Mouse (Mus musculus): ENCODE measurements around the gene Urah.

The Urah gene

DNA sequence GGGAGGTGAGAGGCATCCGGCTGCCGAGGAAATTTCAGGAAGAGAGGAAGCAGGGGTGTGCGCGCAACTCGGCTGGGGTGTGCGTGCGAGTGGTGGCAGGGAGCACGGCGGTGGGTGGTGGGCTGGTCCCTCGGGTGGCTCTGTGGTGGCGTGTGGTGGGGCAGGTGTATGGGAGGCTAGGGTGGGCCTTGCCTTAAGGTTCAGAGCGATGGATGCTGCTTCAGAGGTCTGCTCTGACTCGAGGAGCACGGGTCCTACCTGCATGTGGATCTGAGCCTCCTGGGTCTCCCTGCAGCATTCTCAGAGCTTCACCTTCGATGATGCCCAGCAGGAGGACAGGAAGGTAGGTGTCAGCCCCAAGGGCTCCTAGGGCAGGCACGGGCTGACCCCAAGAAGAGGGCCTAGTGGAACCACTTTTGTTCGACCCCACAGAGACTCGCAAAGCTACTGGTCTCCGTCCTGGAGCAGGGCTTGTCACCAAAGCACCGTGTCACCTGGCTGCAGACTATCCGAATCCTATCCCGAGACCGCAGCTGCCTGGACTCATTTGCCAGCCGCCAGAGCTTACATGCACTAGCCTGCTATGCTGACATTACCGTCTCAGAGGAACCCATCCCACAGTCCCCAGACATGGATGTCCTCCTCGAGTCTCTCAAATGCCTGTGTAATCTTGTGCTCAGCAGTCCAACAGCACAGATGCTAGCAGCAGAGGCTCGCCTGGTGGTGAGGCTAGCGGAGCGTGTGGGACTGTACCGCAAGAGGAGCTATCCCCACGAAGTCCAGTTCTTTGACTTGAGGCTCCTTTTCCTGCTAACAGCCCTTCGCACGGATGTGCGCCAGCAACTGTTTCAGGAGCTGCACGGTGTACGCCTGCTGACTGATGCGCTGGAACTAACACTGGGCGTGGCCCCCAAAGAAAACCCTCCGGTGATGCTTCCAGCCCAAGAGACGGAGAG is 23.0 kb downstream of the Urah start, which contains the start of gene Bet1l:
TSS of gene Bet1l (minus strand) at position 28 of the 956 bp plus-strand sequence.
- in situ Hi-C loops (cut with MboI; ENCODE audit: unreplicated experiment in 2 of 2), result loop anchor here in 1 of 2 experiments (25.0 kb wide), 1 partner anchor 1446 kb away; no protein-coding TSS in a partner anchor

DNA sequence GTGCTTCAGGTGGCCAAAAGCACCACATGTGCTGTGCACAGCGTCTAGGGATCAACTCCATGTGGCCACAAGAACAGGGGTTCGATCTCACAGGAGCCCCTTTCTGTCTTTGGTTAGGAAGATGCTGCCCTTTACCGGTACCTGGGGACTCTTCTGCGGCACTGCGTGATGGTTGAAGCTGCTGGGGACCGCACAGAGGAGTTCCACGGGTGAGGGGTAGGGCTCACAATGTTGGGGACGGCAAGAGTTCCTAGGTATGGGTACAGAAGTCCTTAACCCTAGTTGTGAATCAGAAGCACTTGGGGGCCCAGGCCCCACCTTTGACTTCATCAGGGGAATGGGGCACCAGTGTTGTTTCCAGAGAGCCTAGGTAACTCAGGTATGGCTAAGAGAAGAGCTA is 23.9 kb downstream of the Urah start:
- in situ Hi-C loops (cut with MboI; ENCODE audit: unreplicated experiment in 2 of 2), result loop anchor here in 1 of 2 experiments (25.0 kb wide), 1 partner anchor 1446 kb away; no protein-coding TSS in a partner anchor

DNA sequence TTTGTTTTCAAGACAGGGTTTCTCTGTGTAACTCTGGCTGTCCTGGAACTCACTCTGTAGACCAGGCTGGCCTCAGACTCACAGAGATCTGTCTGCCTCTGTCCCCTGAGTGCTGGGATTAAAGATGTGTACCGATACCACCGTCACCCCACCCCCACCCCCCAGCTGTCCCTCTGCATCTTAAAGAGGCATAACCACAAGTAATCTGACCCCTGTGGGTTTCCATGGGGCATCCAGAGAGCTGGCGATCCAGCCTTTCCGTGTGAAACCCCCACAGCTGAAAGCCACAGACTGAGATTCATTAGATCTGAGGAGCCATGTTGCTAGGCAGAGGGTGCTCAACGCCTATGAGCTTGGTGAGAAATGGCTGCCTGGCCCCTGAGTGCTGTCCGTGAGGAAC is 25.2 kb downstream of the Urah start:
- in situ Hi-C loops (cut with MboI; ENCODE audit: unreplicated experiment in 2 of 2), result loop anchor here in 1 of 2 experiments (25.0 kb wide), 1 partner anchor 1448 kb away; no protein-coding TSS in a partner anchor

DNA sequence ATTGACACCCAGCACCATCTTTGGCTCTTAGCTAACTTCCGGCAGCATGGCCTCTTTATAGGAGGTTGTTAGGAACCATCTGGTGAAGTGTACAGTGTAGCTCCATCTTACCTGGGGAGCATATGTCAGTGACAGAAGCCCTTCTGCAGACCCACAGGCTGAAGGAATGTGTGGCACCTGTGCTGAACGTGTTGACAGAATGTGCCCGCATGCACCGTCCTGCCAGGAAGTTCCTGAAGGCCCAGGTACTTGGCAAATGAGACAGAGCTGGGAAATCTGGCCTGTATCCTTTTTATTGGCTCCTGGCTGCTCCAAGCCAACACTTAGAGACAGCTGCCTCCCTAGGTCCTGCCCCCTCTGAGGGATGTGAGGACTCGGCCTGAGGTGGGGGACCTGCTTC is 25.9 kb downstream of the Urah start:
- in situ Hi-C loops (cut with MboI; ENCODE audit: unreplicated experiment in 2 of 2), result loop anchor here in 1 of 2 experiments (25.0 kb wide), 1 partner anchor 1448 kb away; no protein-coding TSS in a partner anchor

DNA sequence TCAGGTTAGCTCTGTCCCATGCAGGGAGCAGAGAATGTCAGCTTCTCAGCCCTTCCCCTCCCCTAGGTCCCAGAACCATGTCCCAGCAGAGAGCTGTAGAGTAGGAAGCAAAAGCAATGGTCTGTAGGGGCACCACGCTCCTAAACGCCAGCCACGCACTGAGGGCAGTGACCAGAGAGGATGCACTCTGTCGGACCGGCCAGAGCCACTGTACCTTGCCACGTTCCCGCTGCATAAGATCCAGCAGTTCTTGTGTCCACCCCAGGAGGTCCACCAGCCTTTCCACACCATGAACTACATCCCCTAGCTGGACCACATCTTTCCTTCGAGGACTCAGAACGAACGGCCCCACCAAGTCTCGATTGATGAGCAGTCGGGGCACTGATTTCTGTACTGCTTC is 29.9 kb downstream of the Urah start:
- in situ Hi-C loops (cut with MboI; ENCODE audit: unreplicated experiment in 2 of 2), result loop anchor here in 1 of 2 experiments (25.0 kb wide), 1 partner anchor 1452 kb away; no protein-coding TSS in a partner anchor

DNA sequence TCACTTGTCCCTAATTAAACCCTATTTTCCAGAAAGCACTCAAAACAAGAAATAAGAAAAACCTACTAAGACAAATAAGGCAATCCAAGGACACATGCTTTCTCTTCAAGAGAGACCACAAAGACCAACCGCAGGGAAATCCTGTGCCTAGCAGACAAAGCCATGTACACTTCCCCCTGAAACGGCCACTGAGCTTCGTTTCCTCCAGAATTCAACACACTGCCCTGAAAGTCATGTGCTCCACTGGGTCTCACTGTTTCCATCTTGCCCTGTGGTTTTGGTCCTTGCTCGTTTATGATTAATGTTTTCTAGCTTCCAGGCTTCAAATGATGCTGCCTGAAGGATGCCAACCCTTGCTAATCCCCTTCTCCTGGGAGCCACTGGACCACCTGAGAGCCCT is 39.4 kb downstream of the Urah start:
- in situ Hi-C loops (cut with MboI; ENCODE audit: unreplicated experiment in 2 of 2), result loop anchor here in 1 of 2 experiments (10.0 to 25.0 kb wide), 2 partner anchors 581 to 1462 kb away; partner anchors contain the start of gene Pnpla2

DNA sequence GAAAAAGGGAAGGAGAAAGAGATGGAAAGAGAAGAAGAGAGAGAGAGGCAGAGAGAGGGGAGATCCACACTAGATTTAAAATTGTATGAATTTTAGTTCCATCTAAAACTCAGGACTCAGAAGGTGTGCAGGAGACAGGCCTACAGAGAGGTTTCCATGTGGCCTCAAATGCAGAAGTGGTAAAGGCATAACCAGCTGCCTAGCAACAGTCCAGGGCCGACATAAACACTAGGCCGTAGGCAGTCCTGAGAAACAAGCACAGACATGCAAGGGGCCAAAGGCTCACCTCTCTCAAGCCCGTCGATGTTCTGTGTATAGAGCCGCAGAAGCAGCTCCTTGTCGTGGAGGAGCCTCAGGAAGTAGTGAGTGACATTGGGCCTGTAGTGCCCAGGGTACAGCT is 42.5 kb downstream of the Urah start:
- in situ Hi-C loops (cut with MboI; ENCODE audit: unreplicated experiment in 2 of 2), result loop anchor here in 1 of 2 experiments (10.0 to 25.0 kb wide), 2 partner anchors 577 to 1965 kb away; partner anchors contain the start of genes Bnip3 and Pnpla2

DNA sequence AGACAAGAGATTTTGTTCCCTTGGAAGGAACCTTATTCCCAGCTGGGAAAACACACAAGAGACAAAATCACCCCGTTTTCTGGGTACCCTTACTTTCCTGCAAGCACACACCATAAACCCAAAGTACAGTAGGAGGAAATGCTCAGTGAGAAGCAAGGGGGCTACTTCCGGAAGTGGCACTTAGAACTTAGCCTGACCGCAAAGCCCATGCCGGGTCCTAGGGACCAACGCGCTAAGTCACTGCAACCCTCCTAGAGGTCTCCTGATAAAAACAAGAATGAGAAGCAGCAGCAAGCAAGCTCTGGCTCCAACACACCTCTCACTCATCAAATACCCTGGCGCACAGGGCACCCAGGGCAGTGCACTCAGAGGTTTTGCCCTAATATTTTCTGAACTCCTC is 44.5 kb downstream of the Urah start:
- in situ Hi-C loops (cut with MboI; ENCODE audit: unreplicated experiment in 2 of 2), result loop anchor here in 1 of 2 experiments (10.0 to 25.0 kb wide), 2 partner anchors 575 to 1967 kb away; partner anchors contain the start of genes Bnip3 and Pnpla2

DNA sequence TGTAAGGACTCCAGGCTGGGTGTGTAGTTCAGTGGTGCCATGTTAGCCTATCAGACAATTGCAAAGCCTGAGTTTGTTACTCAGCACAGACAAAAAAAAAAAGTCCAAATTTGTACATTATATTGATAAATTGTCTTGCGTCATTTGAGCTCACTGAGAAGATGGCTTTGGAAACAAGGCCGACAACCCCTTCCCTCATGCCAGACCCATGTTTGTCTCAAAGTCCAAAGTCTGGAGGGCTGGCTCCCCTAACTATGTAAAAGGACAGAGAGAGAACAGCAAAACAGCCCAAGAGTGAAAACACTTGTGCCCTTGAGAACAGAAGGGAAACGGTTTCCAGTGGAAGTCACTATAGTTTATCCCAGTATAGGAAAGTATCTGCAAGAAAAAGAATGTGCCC is 45.6 kb downstream of the Urah start:
- in situ Hi-C loops (cut with MboI; ENCODE audit: unreplicated experiment in 2 of 2), result loop anchor here in 1 of 2 experiments (25.0 kb wide), 1 partner anchor 1968 kb away; the partner anchor contains the start of gene Bnip3

DNA sequence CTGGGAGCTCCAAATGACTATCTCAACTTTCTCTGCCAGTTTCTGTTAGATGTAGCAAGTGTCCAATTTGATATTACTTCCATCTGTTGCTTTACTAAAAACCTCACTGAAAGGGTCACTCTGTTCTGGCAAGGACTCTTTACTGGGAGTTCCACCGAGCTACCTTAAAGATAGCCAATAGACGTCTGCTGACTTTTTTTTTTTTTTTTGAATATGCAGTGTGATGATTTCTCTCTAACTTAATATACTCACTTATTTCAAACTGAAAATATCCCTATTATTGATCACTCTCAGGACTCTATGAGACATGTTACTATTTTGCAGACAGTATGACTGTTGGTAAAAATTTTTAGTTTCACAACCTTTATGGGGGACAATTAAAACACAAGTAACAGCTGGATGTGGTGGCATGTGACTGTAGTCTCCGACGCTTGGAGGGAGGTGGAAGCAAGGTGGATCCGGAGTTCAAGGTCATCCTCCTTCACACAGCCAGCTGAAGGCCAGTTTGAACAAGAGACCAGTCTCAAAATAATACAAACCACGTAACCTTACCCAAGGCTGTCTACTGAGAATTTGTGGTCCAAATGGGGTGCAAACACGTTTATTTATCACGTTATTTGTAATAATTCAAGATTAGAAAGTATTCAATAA is 46.2 kb downstream of the Urah start:
- in situ Hi-C loops (cut with MboI; ENCODE audit: unreplicated experiment in 2 of 2), result loop anchor here in 1 of 2 experiments (25.0 kb wide), 1 partner anchor 1969 kb away; the partner anchor contains the start of gene Bnip3

DNA sequence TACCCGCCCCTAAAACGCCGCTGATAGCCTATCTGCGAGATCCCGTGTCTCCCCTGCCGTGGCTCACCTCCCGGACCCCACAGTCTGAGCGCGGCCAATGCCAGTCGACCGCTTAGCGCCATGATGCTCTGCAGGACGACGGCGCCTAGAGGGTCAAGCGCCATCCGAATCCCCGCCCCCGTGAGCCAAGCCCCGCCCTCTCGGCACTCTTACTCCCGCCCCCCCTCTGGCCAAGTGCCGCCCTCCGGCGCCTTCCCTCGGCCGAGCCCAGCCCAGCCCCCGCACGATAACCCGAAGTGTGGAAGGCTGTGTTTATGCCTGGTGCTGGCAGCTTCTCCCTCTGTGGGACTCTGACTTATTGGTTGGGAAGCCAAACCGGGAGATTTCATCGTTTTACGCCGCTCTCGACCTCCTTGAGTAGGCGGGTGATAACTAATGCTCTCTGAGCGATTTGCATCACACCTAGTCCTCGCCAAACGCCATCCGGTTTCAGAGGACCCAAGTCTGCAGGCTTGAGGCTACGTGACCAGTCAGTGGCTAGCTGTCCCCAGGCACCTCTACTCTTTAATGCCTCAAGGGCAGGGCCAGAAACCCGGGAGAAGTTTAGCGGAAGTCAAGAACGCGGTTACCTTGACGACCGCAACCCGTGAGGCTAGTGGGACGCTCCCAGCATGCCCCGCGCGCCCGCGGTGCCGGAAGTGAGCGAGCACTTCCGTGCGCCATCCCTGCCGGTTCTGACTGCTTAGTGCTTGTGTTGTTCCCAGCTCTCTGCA is 47.1 kb downstream of the Urah start, which contains the start of the genes Psmd13 and Sirt3:
TSS of gene Psmd13 (plus strand) at position 273 of the 773 bp plus-strand sequence.
TSS of gene Sirt3 (minus strand) at position 614 of the 773 bp plus-strand sequence.
- in situ Hi-C loops (cut with MboI; ENCODE audit: unreplicated experiment in 2 of 2), result loop anchor here in 1 of 2 experiments (25.0 kb wide), 1 partner anchor 1970 kb away; the partner anchor contains the start of gene Bnip3

DNA sequence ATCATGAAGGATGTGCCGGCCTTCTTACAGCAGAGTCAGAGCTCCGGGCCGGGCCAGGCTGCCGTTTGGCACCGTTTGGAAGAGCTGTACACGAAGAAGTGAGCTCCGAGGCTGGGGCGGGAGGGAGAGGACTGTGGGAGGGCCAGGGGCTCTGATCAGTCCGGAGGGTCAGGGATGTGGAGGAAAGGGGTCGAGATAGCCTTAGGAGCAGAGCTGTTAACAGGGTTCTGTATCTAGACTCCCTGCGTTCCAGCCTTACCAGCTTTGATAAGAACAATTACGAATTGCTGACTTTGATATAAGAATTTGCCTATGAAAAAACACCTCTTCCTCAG is 47.6 kb downstream of the Urah start:
- in situ Hi-C loops (cut with MboI; ENCODE audit: unreplicated experiment in 2 of 2), result loop anchor here in 1 of 2 experiments (25.0 kb wide), 1 partner anchor 1970 kb away; the partner anchor contains the start of gene Bnip3

Data from v-Abl transformed pro-B cells (cell line).